In genomic region chr11:58904838-58905237, GRCm38 (mm10) we compare ENCODE assay signal across 8 mouse cellular contexts. TPM values are rescaled to one million over a fixed set of nuclear protein-coding genes. Genes with fewer than 3 reads are reported as not detected.
DNase-seq lines count a peak whose midpoint lies in the region; ATAC-seq and TF ChIP-seq lines count a peak whose summit lies in the region.

No protein-coding gene starts in this region.

- no peaks in the 10 kb centered on the region for H3K9me3 ChIP-seq in intestine, postnatal 0 days (ENCODE audit: control insufficient read depth)
- H3K9me3 ChIP-seq in intestine, embryonic 16.5 days (ENCODE audit: control insufficient read depth, low read length) = no peaks in the 10 kb centered on the region
- H3K9me3 ChIP-seq in heart, embryonic 15.5 days (replicated peaks) = no peaks in the 10 kb centered on the region
- no peaks in the 10 kb centered on the region for H3K9me3 ChIP-seq in liver, embryonic 14.5 days (ENCODE audit: control insufficient read depth, low read length)
- no peaks in the 10 kb centered on the region for H3K9me3 ChIP-seq in stomach, embryonic 14.5 days (ENCODE audit: control insufficient read depth, low read depth, low read length)

- no peaks in the 10 kb centered on the region for H3K27me3 ChIP-seq in intestine, postnatal 0 days (replicated peaks; ENCODE audit: control insufficient read depth, insufficient read depth, low read length)
- H3K27me3 ChIP-seq in intestine, embryonic 16.5 days (replicated peaks; ENCODE audit: control insufficient read depth, insufficient read depth, low read length) = no peaks in the 10 kb centered on the region
- no peaks in the 10 kb centered on the region for H3K27me3 ChIP-seq in heart, embryonic 15.5 days
- H3K27me3 ChIP-seq in liver, embryonic 14.5 days (ENCODE audit: control insufficient read depth, insufficient read depth, low read length) = no peaks in the 10 kb centered on the region
- no peaks in the 10 kb centered on the region for H3K27me3 ChIP-seq in stomach, embryonic 14.5 days (ENCODE audit: control insufficient read depth, insufficient read depth, low read length)

- peak; percentile 85 for DNase-seq in ZHBTc4 (ENCODE audit: low read depth, low spot score)
- DNase-seq in liver, embryonic 14.5 days (ENCODE audit: low read depth in 3 of 3, low spot score in 3 of 3) = peak in 2 of 3 experiments; percentile 50 to 68
- DNase-seq in gastrocnemius, postnatal 36 days = no peak
- no peak for DNase-seq in right cerebral cortex, adult 18-20 months

- no peak for ATAC-seq in intestine, postnatal 0 days
- no peak for ATAC-seq in intestine, embryonic 16.5 days
- no peak for ATAC-seq in heart, embryonic 15.5 days (replicated peaks; ENCODE audit: insufficient number of reproducible peaks, insufficient read depth, low FRiP score, low read depth)
- ATAC-seq in liver, embryonic 14.5 days (ENCODE audit: insufficient read depth) = no peak
- ATAC-seq in stomach, embryonic 14.5 days (ENCODE audit: insufficient number of reproducible peaks, insufficient read depth, low FRiP score, low read depth) = no peak

- no peak overlapping the region for H3K27ac ChIP-seq in intestine, postnatal 0 days (ENCODE audit: low read depth, low read length)
- no peak overlapping the region for H3K27ac ChIP-seq in intestine, embryonic 16.5 days (ENCODE audit: low read length)
- H3K27ac ChIP-seq in heart, embryonic 15.5 days = no peak overlapping the region
- H3K27ac ChIP-seq in liver, embryonic 14.5 days = no peak overlapping the region; the same call in 1 of the 2 replicates
- H3K27ac ChIP-seq in stomach, embryonic 14.5 days (ENCODE audit: low read length) = no peak overlapping the region

- H3K4me1 ChIP-seq in intestine, postnatal 0 days (replicated peaks; ENCODE audit: control insufficient read depth, insufficient read depth, low read length) = 0 out of 2 replicates have a peak, but pooled peaks cover 4% of the 10 kb centered on the region
- no peaks in the 10 kb centered on the region for H3K4me1 ChIP-seq in intestine, embryonic 16.5 days (ENCODE audit: control insufficient read depth, insufficient read depth, low read length)
- H3K4me1 ChIP-seq in heart, embryonic 15.5 days (replicated peaks) = peaks cover 13% of the 10 kb centered on the region
- peaks cover 18 to 21% of the 10 kb centered on the region in 2 experiments for H3K4me1 ChIP-seq in liver, embryonic 14.5 days (replicated peaks; ENCODE audit: control insufficient read depth in 2 of 2, insufficient read depth in 2 of 2, low read length in 1 of 2)
- H3K4me1 ChIP-seq in stomach, embryonic 14.5 days (ENCODE audit: control insufficient read depth, insufficient read depth, low read length) = peaks cover 7% of the 10 kb centered on the region; the same call in 1 of the 2 replicates

- H3K4me2 ChIP-seq in intestine, postnatal 0 days (replicated peaks; ENCODE audit: low read depth) = peak overlapping the region; percentile 80; the same call in 1 of the 2 replicates
- no peak overlapping the region for H3K4me2 ChIP-seq in intestine, embryonic 16.5 days (ENCODE audit: low read depth, low read length)
- peak overlapping the region; percentile 86; the same call in 1 of the 2 replicates for H3K4me2 ChIP-seq in heart, embryonic 15.5 days
- peak overlapping the region; percentile 85 for H3K4me2 ChIP-seq in liver, embryonic 14.5 days (ENCODE audit: low read depth)
- peak overlapping the region; percentile 49; the same call in 1 of the 2 replicates for H3K4me2 ChIP-seq in stomach, embryonic 14.5 days (replicated peaks; ENCODE audit: low read depth, low read length)

- H3K36me3 ChIP-seq in intestine, postnatal 0 days (ENCODE audit: control insufficient read depth, insufficient read depth) = peaks cover 14% of the 10 kb centered on the region
- H3K36me3 ChIP-seq in intestine, embryonic 16.5 days (ENCODE audit: control insufficient read depth, insufficient read depth, low read length) = peaks cover 9% of the 10 kb centered on the region
- peaks cover 17% of the 10 kb centered on the region for H3K36me3 ChIP-seq in heart, embryonic 15.5 days
- H3K36me3 ChIP-seq in liver, embryonic 14.5 days (replicated peaks; ENCODE audit: control insufficient read depth, insufficient read depth, low read depth) = peaks cover 24% of the 10 kb centered on the region
- peaks cover 14% of the 10 kb centered on the region for H3K36me3 ChIP-seq in stomach, embryonic 14.5 days (ENCODE audit: control insufficient read depth, insufficient read depth, low read length)

- intact Hi-C loops in gastrocnemius, postnatal 36 days (cut with DNase I) = no loop called here

- H3K4me3 ChIP-seq in intestine, postnatal 0 days (ENCODE audit: low read depth, low read length) = no peak overlapping the region
- H3K4me3 ChIP-seq in intestine, embryonic 16.5 days (ENCODE audit: low read length) = no peak overlapping the region
- no peak overlapping the region for H3K4me3 ChIP-seq in heart, embryonic 15.5 days
- H3K4me3 ChIP-seq in liver, embryonic 14.5 days (ENCODE audit: insufficient read depth in 1 of 2, low read depth in 2 of 2, low read length in 2 of 2) = peak overlapping the region in 1 of 2 experiments; percentile 63; a peak in 2 of 4 replicates
- H3K4me3 ChIP-seq in stomach, embryonic 14.5 days (ENCODE audit: low read depth, low read length) = no peak overlapping the region

- TF ChIP-seq EP300 in liver, embryonic 14.5 days (IDR thresholded peaks at IDR 0.05; ENCODE audit: low read depth) = no peak

- no peak overlapping the region for H3K9ac ChIP-seq in intestine, postnatal 0 days (ENCODE audit: low read depth, low read length)
- no peak overlapping the region for H3K9ac ChIP-seq in intestine, embryonic 16.5 days (ENCODE audit: low read depth, low read length)
- no peak overlapping the region for H3K9ac ChIP-seq in heart, embryonic 15.5 days
- H3K9ac ChIP-seq in liver, embryonic 14.5 days (replicated peaks) = peak overlapping the region; percentile 70
- no peak overlapping the region for H3K9ac ChIP-seq in stomach, embryonic 14.5 days (replicated peaks; ENCODE audit: low read depth, low read length)

- 60% methylated on average over 6 of the region's 6 CpGs for whole genome bisulfite sequencing in intestine, postnatal 0 days
- 57% methylated on average over 6 of the region's 6 CpGs for WGBS in intestine, embryonic 16.5 days
- 51% methylated on average over 6 of the region's 6 CpGs for WGBS in heart, embryonic 15.5 days
- 47% methylated on average over 6 of the region's 6 CpGs for WGBS in liver, embryonic 14.5 days (ENCODE audit: insufficient replicate concordance)
- WGBS in stomach, embryonic 14.5 days = 47% methylated on average over 6 of the region's 6 CpGs

- TF ChIP-seq CTCF in intestine, postnatal 0 days (IDR thresholded peaks at IDR 0.05; ENCODE audit: low read depth) = no peak
- no peak for TF ChIP-seq CTCF in liver, embryonic 14.5 days (IDR thresholded peaks at IDR 0.05; ENCODE audit: low read depth)

RNA-seq across cellular contexts. Expression of gene Zfp39, which starts 0.8 kb away (rescaled TPM):
- polyA plus RNA-seq in intestine, postnatal 0 days (2015; fragmentation: Nextera tagmentation; extraction: Ambion mirVana) = 1.5 and 1.6 TPM in 2 replicates
- polyA plus RNA-seq in intestine, embryonic 16.5 days (2015; fragmentation: Nextera tagmentation; extraction: Ambion mirVana) = 3.5 and 3.9 TPM in 2 replicates
- polyA plus RNA-seq in heart, embryonic 15.5 days (2015; fragmentation: Nextera tagmentation; extraction: Ambion mirVana) = 3.1 and 4.4 TPM in 2 replicates
- polyA plus RNA-seq in liver, embryonic 14.5 days (2012; rRNA removed) = 3.9 and 4.6 TPM in 2 replicates
- 5.2 and 5.4 TPM in 2 replicates for polyA plus RNA-seq in liver, embryonic 14.5 days (2014; fragmentation: Nextera tagmentation; extraction: Ambion mirVana)
- polyA plus RNA-seq in stomach, embryonic 14.5 days (2014; fragmentation: Nextera tagmentation; extraction: Ambion mirVana) = 7.5 and 8.2 TPM in 2 replicates
- total RNA-seq in gastrocnemius, postnatal 36 days (2021) = 1 to 10 TPM; 2.0 to 3.2 TPM

RNA-seq across cellular contexts. Expression of gene Btnl10, which starts 12.9 kb away (rescaled TPM):
- polyA plus RNA-seq in intestine, postnatal 0 days (2015; fragmentation: Nextera tagmentation; extraction: Ambion mirVana) = not detected in 2 replicates
- polyA plus RNA-seq in intestine, embryonic 16.5 days (2015; fragmentation: Nextera tagmentation; extraction: Ambion mirVana) = 0.16 and 0.40 TPM in 2 replicates
- 0.16 TPM in 1 of 2 replicates, not detected in the other for polyA plus RNA-seq in heart, embryonic 15.5 days (2015; fragmentation: Nextera tagmentation; extraction: Ambion mirVana)
- polyA plus RNA-seq in liver, embryonic 14.5 days (2012; rRNA removed) = 18.2 and 19.3 TPM in 2 replicates
- 9.1 and 9.6 TPM in 2 replicates for polyA plus RNA-seq in liver, embryonic 14.5 days (2014; fragmentation: Nextera tagmentation; extraction: Ambion mirVana)
- polyA plus RNA-seq in stomach, embryonic 14.5 days (2014; fragmentation: Nextera tagmentation; extraction: Ambion mirVana) = 0.07 TPM in 1 of 2 replicates, not detected in the other
- not detected for total RNA-seq in gastrocnemius, postnatal 36 days (2021)

RNA-seq across cellular contexts. Expression of gene Rnf187, which starts 33.9 kb away (rescaled TPM):
- 113 and 117 TPM in 2 replicates for polyA plus RNA-seq in intestine, postnatal 0 days (2015; fragmentation: Nextera tagmentation; extraction: Ambion mirVana)
- polyA plus RNA-seq in intestine, embryonic 16.5 days (2015; fragmentation: Nextera tagmentation; extraction: Ambion mirVana) = 131 and 138 TPM in 2 replicates
- polyA plus RNA-seq in heart, embryonic 15.5 days (2015; fragmentation: Nextera tagmentation; extraction: Ambion mirVana) = 170 and 210 TPM in 2 replicates
- polyA plus RNA-seq in liver, embryonic 14.5 days (2012; rRNA removed) = 80.8 and 83.3 TPM in 2 replicates
- polyA plus RNA-seq in liver, embryonic 14.5 days (2014; fragmentation: Nextera tagmentation; extraction: Ambion mirVana) = 104 and 120 TPM in 2 replicates
- polyA plus RNA-seq in stomach, embryonic 14.5 days (2014; fragmentation: Nextera tagmentation; extraction: Ambion mirVana) = 211 and 222 TPM in 2 replicates
- total RNA-seq in gastrocnemius, postnatal 36 days (2021) = 10 to 100 TPM; 86.9 to 96.5 TPM

RNA-seq across cellular contexts. Expression of gene 2810021J22Rik, which starts 37.8 kb away (rescaled TPM):
- 1.9 and 2.1 TPM in 2 replicates for polyA plus RNA-seq in intestine, postnatal 0 days (2015; fragmentation: Nextera tagmentation; extraction: Ambion mirVana)
- 5.2 and 5.3 TPM in 2 replicates for polyA plus RNA-seq in intestine, embryonic 16.5 days (2015; fragmentation: Nextera tagmentation; extraction: Ambion mirVana)
- 3.2 and 4.7 TPM in 2 replicates for polyA plus RNA-seq in heart, embryonic 15.5 days (2015; fragmentation: Nextera tagmentation; extraction: Ambion mirVana)
- polyA plus RNA-seq in liver, embryonic 14.5 days (2012; rRNA removed) = 0.92 and 1.5 TPM in 2 replicates
- 2.2 and 2.5 TPM in 2 replicates for polyA plus RNA-seq in liver, embryonic 14.5 days (2014; fragmentation: Nextera tagmentation; extraction: Ambion mirVana)
- 7.1 and 9.4 TPM in 2 replicates for polyA plus RNA-seq in stomach, embryonic 14.5 days (2014; fragmentation: Nextera tagmentation; extraction: Ambion mirVana)
- 1 to 10 TPM in 1 of 2 experiments, under 1 TPM in 1; 0.74 to 1.2 TPM for total RNA-seq in gastrocnemius, postnatal 36 days (2021)

RNA-seq across cellular contexts. Expression of gene Hist3h2ba, which starts 43.9 kb away (rescaled TPM):
- polyA plus RNA-seq in intestine, postnatal 0 days (2015; fragmentation: Nextera tagmentation; extraction: Ambion mirVana) = 6.9 and 7.8 TPM in 2 replicates
- 34.7 and 40.9 TPM in 2 replicates for polyA plus RNA-seq in intestine, embryonic 16.5 days (2015; fragmentation: Nextera tagmentation; extraction: Ambion mirVana)
- 18.0 and 18.3 TPM in 2 replicates for polyA plus RNA-seq in heart, embryonic 15.5 days (2015; fragmentation: Nextera tagmentation; extraction: Ambion mirVana)
- polyA plus RNA-seq in liver, embryonic 14.5 days (2012; rRNA removed) = 15.7 and 16.0 TPM in 2 replicates
- polyA plus RNA-seq in liver, embryonic 14.5 days (2014; fragmentation: Nextera tagmentation; extraction: Ambion mirVana) = 4.2 and 6.0 TPM in 2 replicates
- 31.2 and 32.5 TPM in 2 replicates for polyA plus RNA-seq in stomach, embryonic 14.5 days (2014; fragmentation: Nextera tagmentation; extraction: Ambion mirVana)
- 1 to 10 TPM; 1.1 to 1.5 TPM for total RNA-seq in gastrocnemius, postnatal 36 days (2021)

Comparison
In these comparisons a context has a peak if more than half of its experiments do, and no peak if none do; other contexts are left out.
1. DNase-seq: peak in ZHBTc4 (single experiment) and liver, embryonic 14.5 days (2 of 3); none in gastrocnemius, postnatal 36 days (0 of 2) and right cerebral cortex, adult 18-20 months (single experiment).